Mouse (Mus musculus) midbrain, embryonic 16.5 days (tissue): ENCODE results near the gene Zfp36l2. TPM values are rescaled to one million over a fixed set of nuclear protein-coding genes. Genes with fewer than 3 reads are reported as not detected.
A peak's percentile ranks its signal among the peaks of the same experiment; 100 is the strongest.

Experiments
- ATAC-seq: fragments of 200-750 bp; cut with Nextera tagmentation; 2 replicates; pipeline ENCODE4 v1.8.0; 2017; ENCODE audit warnings: moderate TSS enrichment
- H3K27ac ChIP-seq: fragments of 300-500 bp; sonication (generic); 2 replicates; pipeline ENCODE4 v1.5.1; 2014; ENCODE audit warnings: mild to moderate bottlenecking, low read length, mixed read lengths
- H3K27me3 ChIP-seq: fragments of 300-500 bp; sonication (generic); 2 replicates; pipeline ENCODE4 v1.6.1; 2014; ENCODE audit warnings: low read depth, low read length, mixed read lengths; ENCODE audit not compliant: control insufficient read depth, insufficient read depth
- H3K36me3 ChIP-seq: fragments of 300-500 bp; sonication (generic); 2 replicates; pipeline ENCODE4 v1.6.1; 2014; ENCODE audit warnings: mild to moderate bottlenecking, low read length, moderate library complexity, mixed read lengths; ENCODE audit not compliant: control insufficient read depth, insufficient read depth
- H3K4me1 ChIP-seq: fragments of 300-500 bp; sonication (generic); 2 replicates; pipeline ENCODE4 v1.6.1; 2014; ENCODE audit warnings: mild to moderate bottlenecking, low read length, mixed read lengths; ENCODE audit not compliant: control insufficient read depth, insufficient read depth
- H3K4me2 ChIP-seq: fragments of 300-500 bp; sonication (generic); 2 replicates; pipeline ENCODE4 v1.6.1; 2014; ENCODE audit warnings: mild to moderate bottlenecking, low read length, mixed read lengths
- H3K4me3 ChIP-seq: fragments of 300-500 bp; sonication (generic); 2 replicates; pipeline ENCODE4 v1.5.1; 2014; ENCODE audit warnings: low read depth, mild to moderate bottlenecking, low read length, moderate library complexity, mixed read lengths
- H3K9ac ChIP-seq: fragments of 300-500 bp; sonication (generic); 2 replicates; pipeline ENCODE4 v1.6.1; 2014; ENCODE audit warnings: low read depth, low read length, mixed read lengths
- H3K9me3 ChIP-seq: fragments of 300-500 bp; sonication (generic); replicated peaks from 2 replicates; pipeline ENCODE4 v1.6.1; 2014; ENCODE audit warnings: mild to moderate bottlenecking, low read length, mixed read lengths; ENCODE audit not compliant: control insufficient read depth, poor library complexity, severe bottlenecking
- WGBS: fragments of 180-500 bp; shearing (Covaris S2); extraction: QIAGEN DNeasy Blood & Tissue Kit; methylation state at CpG from one replicate; pipeline ENCODE4 v1.1.7; 2014; 5-methylcytosine and 5-hydroxymethylcytosine counted together
- polyA plus RNA-seq: library from polyadenylated mRNA; unstranded; fragments of >200 nt; fragmentation: Nextera tagmentation; extraction: Ambion mirVana; gene quantifications from 2 replicates; pipeline ENCODE4 v1.2.1, GENCODE M21; 2015

The Zfp36l2 gene
- polyA plus RNA-seq, 1 experiment from 2014 or later = 3.6 TPM

- H3K4me2 ChIP-seq = peak overlapping the region; percentile 12; the same call in 1 of the 2 replicates
- no peak for ATAC-seq
- no peak overlapping the region for H3K9ac ChIP-seq
- H3K36me3 ChIP-seq = no peaks in the 10 kb centered on the region
- H3K4me3 ChIP-seq = no peak overlapping the region
- H3K27ac ChIP-seq = peak overlapping the region; percentile 53
- peaks cover 4% of the 10 kb centered on the region for H3K4me1 ChIP-seq
- peaks cover 4% of the 10 kb centered on the region for H3K27me3 ChIP-seq
- no peaks in the 10 kb centered on the region for H3K9me3 ChIP-seq
- WGBS = 37% methylated on average over 15 of the region's 16 CpGs
These were observed 5.2 kb downstream of the Zfp36l2 start for GRCm38 (mm10) chr17:84182311-84183271.

DNA sequence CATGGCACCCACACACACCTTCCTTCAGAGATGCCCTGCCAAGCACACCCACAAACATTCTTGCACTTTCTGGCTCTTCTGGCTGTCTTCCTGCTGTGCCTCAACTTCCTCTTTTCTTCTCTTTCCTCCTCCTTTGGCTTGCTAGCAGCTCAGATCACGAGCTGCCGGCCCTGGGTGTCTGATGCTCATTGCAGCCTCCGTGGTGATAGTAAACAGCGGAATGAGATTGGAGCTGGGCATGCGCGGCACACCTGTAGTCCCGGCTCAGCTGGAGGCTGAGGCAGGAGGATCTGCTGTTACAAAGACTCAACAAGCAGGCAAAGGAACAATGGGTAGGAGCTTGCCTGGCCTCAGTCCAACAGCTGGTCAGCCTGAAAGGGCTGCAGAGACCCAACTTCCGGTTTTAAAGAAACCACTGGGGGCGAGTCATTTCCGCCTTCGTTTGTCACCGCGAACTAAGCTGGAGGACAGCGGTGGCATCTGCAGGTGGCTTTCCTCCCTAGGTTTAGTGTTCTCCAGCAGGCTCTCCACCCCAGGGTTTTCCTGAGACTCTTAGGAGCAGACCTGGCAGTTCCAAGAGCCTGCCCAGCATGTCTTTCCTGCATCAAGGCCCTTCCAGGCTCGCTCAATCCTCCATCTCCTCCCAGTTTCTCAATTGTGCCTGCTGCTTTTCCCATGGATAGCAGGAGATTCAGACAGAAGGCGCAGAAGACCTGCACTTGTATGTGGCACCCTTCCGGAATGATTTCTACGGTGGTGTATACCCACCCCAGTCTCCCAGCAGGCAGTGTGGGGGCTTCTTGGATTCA, 6.0 kb downstream of the Zfp36l2 start:
- 68% methylated on average over 18 of the region's 18 CpGs for WGBS
- peak overlapping the region; percentile 53 for H3K27ac ChIP-seq
- no peak for ATAC-seq
- no peaks in the 10 kb centered on the region for H3K9me3 ChIP-seq
- peaks cover 2% of the 10 kb centered on the region for H3K4me1 ChIP-seq
- no peaks in the 10 kb centered on the region for H3K36me3 ChIP-seq
- H3K9ac ChIP-seq = no peak overlapping the region
- no peak overlapping the region for H3K4me3 ChIP-seq
- H3K4me2 ChIP-seq = no peak overlapping the region
- H3K27me3 ChIP-seq = peaks cover 4% of the 10 kb centered on the region

DNA sequence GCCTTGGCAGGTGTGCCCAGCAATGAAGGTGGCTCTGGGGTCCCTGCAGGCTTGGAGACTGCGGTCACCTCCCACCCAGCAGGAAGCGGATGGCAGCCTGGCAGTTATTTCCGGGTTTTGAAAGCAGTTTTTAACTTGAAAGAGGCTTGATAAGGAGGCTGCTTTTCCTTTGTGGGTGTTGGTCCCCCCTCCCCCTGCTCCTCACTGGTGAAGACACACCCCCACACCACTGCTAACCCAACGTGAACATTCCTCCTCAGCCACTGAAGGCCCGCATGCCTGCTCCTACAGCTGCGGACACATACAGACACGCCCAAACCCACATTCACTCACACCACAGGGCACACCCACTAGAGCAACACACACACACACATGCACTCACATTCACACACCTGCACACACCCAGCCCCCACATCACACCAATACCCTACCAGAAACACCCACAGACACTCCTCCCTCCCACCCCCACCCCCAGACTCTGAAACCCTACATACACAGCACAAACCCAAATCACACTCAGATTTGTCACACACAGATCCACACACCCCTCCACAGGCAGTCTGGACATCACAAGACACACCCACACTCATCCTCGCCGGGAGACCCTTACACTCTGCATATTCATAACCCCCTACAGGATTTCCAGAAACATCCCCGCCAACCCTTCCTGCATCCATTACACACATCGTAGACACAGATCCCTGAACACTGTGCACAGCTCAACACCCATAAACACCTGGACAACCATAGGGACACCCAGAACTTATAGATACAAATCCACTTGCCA, 6.8 kb downstream of the Zfp36l2 start:
- Histone ChIP-seq H3K4me3 (no peak overlapping the region), H3K27ac (no peak overlapping the region), H3K9me3 (no peaks in the 10 kb centered on the region), H3K9ac (no peak overlapping the region), H3K4me1 (no peaks in the 10 kb centered on the region; the same call in 1 of the 2 replicates), H3K4me2 (no peak overlapping the region), H3K36me3 (no peaks in the 10 kb centered on the region), H3K27me3 (no peaks in the 10 kb centered on the region; the same call in 1 of the 2 replicates)
- no peak for ATAC-seq
- WGBS = 54% methylated on average over 11 of the region's 11 CpGs

DNA sequence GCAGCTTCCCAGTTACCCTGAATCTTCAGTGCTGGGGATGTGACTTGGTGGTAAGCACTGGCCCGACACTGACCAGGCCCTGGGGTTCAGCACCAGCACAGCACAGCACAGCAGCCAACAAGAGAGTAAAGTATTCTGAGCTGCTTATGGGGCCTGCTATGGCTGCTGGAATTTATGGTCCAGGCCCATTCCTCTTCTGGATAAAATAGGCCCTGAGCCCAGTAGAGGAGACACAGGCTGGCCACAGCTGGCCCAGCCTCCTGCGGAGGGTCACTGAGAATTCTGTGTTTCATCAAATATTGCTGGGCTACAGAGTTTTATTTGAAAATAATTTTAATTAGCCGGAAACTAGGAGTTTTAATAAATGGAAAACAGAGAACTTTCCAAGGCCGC, 7.8 kb downstream of the Zfp36l2 start:
- ATAC-seq = no peak
- Histone ChIP-seq H3K27ac (no peak overlapping the region), H3K4me2 (no peak overlapping the region), H3K36me3 (no peaks in the 10 kb centered on the region), H3K4me3 (no peak overlapping the region), H3K9ac (no peak overlapping the region), H3K4me1 (no peaks in the 10 kb centered on the region; the same call in 1 of the 2 replicates), H3K27me3 (no peaks in the 10 kb centered on the region; the same call in 1 of the 2 replicates), H3K9me3 (no peaks in the 10 kb centered on the region; the same call in 1 of the 2 replicates)
- WGBS = 89% methylated on average over 4 of the region's 4 CpGs

DNA sequence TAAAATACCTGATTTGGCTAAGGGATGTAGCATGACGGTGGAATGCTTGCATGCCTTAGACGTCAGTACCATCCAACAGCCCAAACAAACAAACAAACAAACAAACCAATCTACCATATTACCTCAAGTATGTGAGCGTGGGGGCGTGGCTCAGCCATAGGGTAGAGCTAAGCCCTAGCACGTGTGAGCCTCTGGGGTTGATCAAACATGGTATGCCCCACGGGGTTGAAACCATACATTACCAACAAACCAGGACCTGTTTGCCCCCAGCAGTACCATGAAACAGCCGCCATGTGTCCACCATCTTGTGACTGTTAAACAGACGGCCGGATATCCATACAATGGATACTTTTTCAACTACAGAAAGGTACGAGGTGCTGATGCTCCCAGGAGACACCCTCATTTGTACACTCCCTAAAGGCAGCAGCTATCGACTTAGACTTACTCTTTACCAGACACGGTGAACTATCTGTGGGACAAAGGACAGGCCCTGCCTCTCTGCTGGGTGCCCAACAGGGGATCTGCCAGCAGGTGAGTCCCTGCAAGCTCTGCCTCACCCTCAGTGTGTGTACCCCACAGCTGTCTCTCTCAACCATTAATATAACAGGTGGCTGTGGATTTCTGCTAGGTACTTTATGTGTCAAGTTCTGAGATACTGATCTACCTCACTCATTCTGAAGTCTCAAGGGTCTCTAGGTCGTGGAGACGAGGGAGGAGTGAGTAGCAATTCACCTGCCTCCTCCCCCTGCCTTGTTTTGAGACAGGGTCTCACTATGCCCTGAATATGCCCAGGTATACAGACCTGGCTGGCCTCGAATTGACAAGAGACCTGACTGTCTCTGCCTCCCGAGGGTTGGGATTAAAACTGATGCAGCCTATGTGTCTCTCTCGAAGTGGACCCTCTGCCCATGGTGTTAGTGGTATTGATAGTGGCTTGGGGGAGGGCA, 8.4 kb downstream of the Zfp36l2 start:
- no peak for ATAC-seq
- H3K27me3 ChIP-seq = no peaks in the 10 kb centered on the region; the same call in 1 of the 2 replicates
- 88% methylated on average over 17 of the region's 17 CpGs for WGBS
- H3K9me3 ChIP-seq = no peaks in the 10 kb centered on the region; the same call in 1 of the 2 replicates
- no peak overlapping the region for H3K4me2 ChIP-seq
- H3K27ac ChIP-seq = no peak overlapping the region
- no peaks in the 10 kb centered on the region; the same call in 1 of the 2 replicates for H3K4me1 ChIP-seq
- H3K36me3 ChIP-seq = no peaks in the 10 kb centered on the region
- H3K4me3 ChIP-seq = no peak overlapping the region
- H3K9ac ChIP-seq = no peak overlapping the region

GRCm38 (mm10) chr17:84177481-84177880, 10.3 kb downstream of the Zfp36l2 start:
- Histone ChIP-seq H3K4me2 (no peak overlapping the region), H3K9ac (no peak overlapping the region), H3K4me3 (no peak overlapping the region), H3K27me3 (no peaks in the 10 kb centered on the region), H3K9me3 (no peaks in the 10 kb centered on the region; the same call in 1 of the 2 replicates), H3K36me3 (no peaks in the 10 kb centered on the region), H3K27ac (no peak overlapping the region), H3K4me1 (no peaks in the 10 kb centered on the region; the same call in 1 of the 2 replicates)
- ATAC-seq = no peak
- 37% methylated on average over 8 of the region's 8 CpGs for WGBS

GRCm38 (mm10) chr17:84176446-84176845, 11.3 kb downstream of the Zfp36l2 start:
- H3K36me3 ChIP-seq = no peaks in the 10 kb centered on the region
- H3K9me3 ChIP-seq = no peaks in the 10 kb centered on the region; the same call in 1 of the 2 replicates
- H3K27me3 ChIP-seq = no peaks in the 10 kb centered on the region
- ATAC-seq = no peak
- H3K4me3 ChIP-seq = no peak overlapping the region
- WGBS = 92% methylated on average over 7 of the region's 7 CpGs
- no peak overlapping the region for H3K27ac ChIP-seq
- H3K4me2 ChIP-seq = no peak overlapping the region
- no peak overlapping the region for H3K9ac ChIP-seq
- H3K4me1 ChIP-seq = no peaks in the 10 kb centered on the region; the same call in 1 of the 2 replicates
